Mouse (Mus musculus) lung, postnatal 0 days (tissue): ENCODE results near the gene Col9a3.

Source experiments
- CTCF ChIP-seq: IDR thresholded peaks from 2 replicates; pipeline ENCODE4 v1.5.1; 2016; ENCODE audit warnings: antibody characterized with exemption, mild to moderate bottlenecking
- EP300 ChIP-seq: IDR thresholded peaks from 2 replicates; pipeline ENCODE4 v1.6.1; 2016; ENCODE audit warnings: antibody characterized with exemption, mild to moderate bottlenecking, control low read depth

DNA sequence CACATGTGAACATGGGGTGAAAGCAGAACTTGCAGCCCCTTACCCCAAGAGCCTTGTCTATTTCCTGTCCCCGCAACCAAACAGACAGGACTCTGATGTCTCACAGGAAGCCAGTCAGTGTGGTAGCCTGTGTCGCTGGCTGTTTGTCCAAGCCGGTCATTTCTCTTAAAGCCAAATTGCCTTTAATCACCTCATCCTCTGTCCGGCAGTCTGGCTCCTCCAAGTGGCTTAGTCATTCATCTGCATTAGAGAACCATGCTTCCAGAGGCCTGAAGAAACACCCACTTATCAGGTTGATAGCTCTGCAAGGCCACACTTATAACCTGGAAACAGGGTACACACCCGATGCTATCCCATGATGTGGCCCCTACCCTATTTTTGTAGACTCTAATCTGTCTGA lies 35.4 kb upstream of the Col9a3 start:
- no peak for TF ChIP-seq CTCF
- no peak for TF ChIP-seq EP300
